Mouse (Mus musculus) liver, postnatal 0 days (tissue): Measurements from ENCODE around the gene Gng12. TPM values are rescaled to one million over a fixed set of nuclear protein-coding genes. Genes with fewer than 3 reads are reported as not detected.

Source experiments
- ATAC-seq: fragments of 200-750 bp; cut with Nextera tagmentation; 2 replicates; pipeline ENCODE4 v1.8.0; 2017; ENCODE audit warnings: mild to moderate bottlenecking, moderate library complexity
- DNase-seq: peaks from one replicate; pipeline ENCODE4 v3.0.0-alpha.2; 2016
- H3K27ac ChIP-seq: fragments of 300-500 bp; sonication (generic); 2 replicates; pipeline ENCODE4 v1.5.1; 2014; ENCODE audit warnings: antibody characterized with exemption, moderate library complexity, mild to moderate bottlenecking, low read depth
- H3K27me3 ChIP-seq: fragments of 300-500 bp; sonication (generic); 2 replicates; pipeline ENCODE4 v1.6.1; 2014; ENCODE audit warnings: low read length, control low read depth, mixed read lengths; ENCODE audit not compliant: insufficient read depth
- H3K36me3 ChIP-seq: fragments of 300-500 bp; sonication (generic); replicated peaks from 2 replicates; pipeline ENCODE4 v1.6.1; 2014; ENCODE audit warnings: mild to moderate bottlenecking, control low read depth, low read length, moderate library complexity, mixed read lengths; ENCODE audit not compliant: insufficient read depth
- H3K4me1 ChIP-seq: fragments of 300-500 bp; sonication (generic); 2 replicates; pipeline ENCODE4 v1.6.1; 2014; ENCODE audit warnings: antibody characterized with exemption, mild to moderate bottlenecking, control low read depth; ENCODE audit not compliant: insufficient read depth
- H3K4me2 ChIP-seq: fragments of 300-500 bp; sonication (generic); 2 replicates; pipeline ENCODE4 v1.6.1; 2014; ENCODE audit warnings: low read depth, mild to moderate bottlenecking, low read length, moderate library complexity, mixed read lengths
- H3K4me3 ChIP-seq: fragments of 300-500 bp; sonication (generic); 2 replicates; pipeline ENCODE4 v1.5.1; 2014; ENCODE audit warnings: low read depth, low read length
- H3K9ac ChIP-seq: fragments of 300-500 bp; sonication (generic); replicated peaks from 2 replicates; pipeline ENCODE4 v1.6.1; 2014; ENCODE audit warnings: mild to moderate bottlenecking, moderate library complexity
- H3K9me3 ChIP-seq: fragments of 300-500 bp; sonication (generic); 2 replicates; pipeline ENCODE4 v1.6.1; 2016; ENCODE audit warnings: mild to moderate bottlenecking, control low read depth, low read length, mixed read lengths
- CTCF ChIP-seq: sonication (generic); IDR thresholded peaks from 2 replicates; pipeline ENCODE4 v1.5.1; 2016; ENCODE audit warnings: antibody characterized with exemption, low read depth
- EP300 ChIP-seq: IDR thresholded peaks from 2 replicates; pipeline ENCODE4 v1.6.1; 2016; ENCODE audit warnings: antibody characterized with exemption, low read depth, mild to moderate bottlenecking
- WGBS: fragments of 180-500 bp; shearing (Covaris S2); extraction: QIAGEN DNeasy Blood & Tissue Kit; methylation state at CpG from one replicate; pipeline ENCODE4 v1.1.7; 2014; ENCODE audit not compliant: insufficient replicate concordance; 5-methylcytosine and 5-hydroxymethylcytosine counted together
- polyA plus RNA-seq: library from polyadenylated mRNA; unstranded; fragments of >200 nt; fragmentation: Nextera tagmentation; extraction: Ambion mirVana; gene quantifications from 2 replicates; pipeline ENCODE4 v1.2.1, GENCODE M21; 2015

Gng12 gene
- polyA plus RNA-seq, 1 experiment from 2014 or later, result 39.4 TPM

DNA sequence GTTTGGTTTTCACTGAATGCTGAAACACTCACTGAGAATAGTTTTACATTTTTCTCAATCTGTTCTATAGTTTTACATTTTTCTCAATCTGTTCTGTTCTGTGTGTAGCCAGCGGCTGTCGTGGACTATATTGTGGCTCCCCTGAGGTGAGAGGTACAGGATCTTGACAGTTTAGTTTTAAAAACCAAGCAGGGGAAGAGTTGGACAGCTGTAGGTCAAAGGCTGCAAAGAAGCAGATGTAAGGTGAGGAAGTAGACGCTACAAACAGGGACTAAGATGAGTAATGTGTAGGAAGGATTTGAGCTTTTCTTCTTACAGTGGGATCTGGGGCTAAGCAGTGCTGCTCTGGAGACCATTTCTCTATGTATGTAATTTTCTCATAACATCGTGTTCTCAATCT is 46.6 kb downstream of the Gng12 start:
- Histone ChIP-seq H3K36me3 (no peaks in the 10 kb centered on the region), H3K27ac (no peak overlapping the region), H3K9ac (no peak overlapping the region), H3K27me3 (no peaks in the 10 kb centered on the region), H3K4me2 (no peak overlapping the region), H3K4me1 (peaks cover 39% of the 10 kb centered on the region), H3K4me3 (no peak overlapping the region), H3K9me3 (no peaks in the 10 kb centered on the region)
- no peak for TF ChIP-seq CTCF
- TF ChIP-seq EP300, result no peak
- WGBS, result 64% methylated on average over 4 of the region's 4 CpGs
- DNase-seq (no peak), ATAC-seq (no peak)

DNA sequence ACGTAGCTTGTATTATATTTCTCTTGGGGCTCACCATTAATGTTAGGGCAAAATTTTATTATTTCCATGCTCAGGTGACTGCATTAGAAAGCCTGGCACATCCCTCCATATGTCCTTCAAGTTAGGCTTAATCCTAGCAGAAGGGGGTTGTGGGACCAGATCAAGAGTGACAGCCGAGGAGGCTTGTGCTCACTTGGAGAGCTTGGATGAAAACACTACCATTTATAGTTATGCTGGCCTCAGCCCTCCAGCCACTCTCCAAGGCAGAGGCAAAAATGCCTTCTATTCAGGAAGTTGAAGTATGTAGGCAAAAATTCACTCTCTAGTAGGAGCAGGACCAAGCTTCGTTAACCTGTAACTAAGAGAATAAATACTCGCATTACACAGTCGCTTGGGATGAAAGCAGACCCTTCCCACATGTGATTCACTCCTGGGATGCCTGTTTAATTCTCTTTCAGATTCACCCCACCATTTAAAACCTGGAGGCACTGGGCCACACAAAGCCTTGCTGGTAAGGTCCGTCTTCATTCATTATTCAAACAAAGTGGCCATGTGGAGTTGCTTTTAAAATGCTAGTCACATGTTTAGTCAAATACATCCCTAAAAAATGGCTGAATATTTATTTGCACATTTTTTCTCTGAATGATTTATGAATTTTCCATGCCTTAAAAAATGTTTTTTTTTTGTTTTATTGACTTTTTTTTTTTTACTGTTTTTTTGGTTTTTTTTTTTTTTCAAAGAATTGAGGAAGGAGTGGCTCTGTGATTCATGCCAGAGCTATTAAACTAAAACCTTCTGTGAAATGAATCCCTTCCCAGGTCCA is 47.4 kb downstream of the Gng12 start:
- no peak overlapping the region for H3K4me3 ChIP-seq
- TF ChIP-seq EP300, result no peak
- TF ChIP-seq CTCF, result no peak
- H3K27ac ChIP-seq, result peak overlapping the region; percentile 61; the same call in 1 of the 2 replicates
- 60% methylated on average over 6 of the region's 6 CpGs for WGBS
- H3K9me3 ChIP-seq, result no peaks in the 10 kb centered on the region
- H3K4me1 ChIP-seq, result peaks cover 47% of the 10 kb centered on the region
- ATAC-seq (no peak), DNase-seq (no peak)
- no peaks in the 10 kb centered on the region for H3K27me3 ChIP-seq
- no peak overlapping the region for H3K9ac ChIP-seq
- no peaks in the 10 kb centered on the region for H3K36me3 ChIP-seq
- no peak overlapping the region for H3K4me2 ChIP-seq

DNA sequence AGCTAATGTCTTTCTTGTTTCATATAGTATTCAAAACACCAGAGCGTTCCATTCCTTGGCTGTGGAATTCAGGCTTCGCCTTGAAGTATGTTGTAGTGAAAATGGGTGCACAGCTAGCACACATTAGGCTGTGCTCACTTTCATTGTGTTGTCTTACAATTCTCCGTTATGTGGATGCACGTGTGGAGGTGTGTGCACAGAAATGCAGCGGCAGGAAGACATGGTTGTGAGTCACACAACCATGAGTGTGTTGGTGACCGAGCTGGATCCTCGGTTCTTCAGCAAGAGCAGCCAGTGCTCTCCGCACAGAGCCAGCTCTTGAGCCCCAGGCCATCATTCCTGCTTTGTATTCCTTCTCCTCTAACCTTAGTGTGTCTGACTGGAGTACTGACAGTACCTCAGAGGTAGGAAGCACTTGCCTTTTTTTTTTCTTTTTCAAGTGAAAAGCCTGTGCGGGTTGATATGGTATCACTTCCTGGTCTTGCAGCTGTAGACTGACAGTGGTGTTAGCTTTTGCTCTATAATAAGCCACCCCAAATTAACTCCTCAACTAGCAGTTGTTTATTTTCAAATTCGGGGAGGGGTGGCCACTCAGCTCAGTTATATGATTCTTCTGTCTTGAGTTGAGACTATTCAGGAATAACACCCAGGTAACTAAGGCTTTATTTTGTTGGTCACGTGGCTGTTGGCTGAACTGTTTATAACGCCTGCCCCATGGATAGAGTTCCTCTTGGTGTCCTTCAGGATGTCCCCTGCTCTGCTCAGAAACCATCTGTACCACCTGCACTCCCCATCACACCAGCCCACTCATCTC is 48.2 kb downstream of the Gng12 start:
- 61% methylated on average over 12 of the region's 12 CpGs for WGBS
- Histone ChIP-seq H3K4me3 (no peak overlapping the region), H3K4me1 (peaks cover 47% of the 10 kb centered on the region), H3K9me3 (no peaks in the 10 kb centered on the region), H3K27me3 (no peaks in the 10 kb centered on the region), H3K4me2 (peak overlapping the region; percentile 22; the same call in 1 of the 2 replicates), H3K9ac (no peak overlapping the region), H3K27ac (peak overlapping the region; percentile 61; the same call in 1 of the 2 replicates), H3K36me3 (no peaks in the 10 kb centered on the region)
- ATAC-seq (peak; percentile 43), DNase-seq (no peak)
- TF ChIP-seq EP300 (no peak), CTCF (no peak)

DNA sequence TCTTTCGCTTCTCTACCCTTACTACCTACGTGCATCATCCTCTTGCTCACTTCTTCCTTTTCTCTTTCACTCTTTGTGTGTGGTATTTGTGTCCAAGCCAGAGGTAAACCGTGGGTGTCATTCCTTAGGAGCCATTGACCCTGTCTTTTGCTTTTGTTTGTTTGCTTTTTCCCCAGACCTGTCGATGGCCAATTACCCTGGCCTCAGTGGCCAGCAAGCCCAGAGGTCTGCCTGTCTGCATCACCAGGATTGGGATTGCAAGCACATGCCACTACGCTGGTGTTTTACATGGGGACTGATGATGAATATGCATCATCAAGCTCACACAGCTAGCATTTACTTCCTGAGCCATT is 48.8 kb downstream of the Gng12 start:
- Histone ChIP-seq H3K4me1 (peaks cover 47% of the 10 kb centered on the region), H3K9me3 (no peaks in the 10 kb centered on the region), H3K4me2 (peak overlapping the region; percentile 22; the same call in 1 of the 2 replicates), H3K27ac (peak overlapping the region; percentile 61; the same call in 1 of the 2 replicates), H3K4me3 (no peak overlapping the region), H3K27me3 (no peaks in the 10 kb centered on the region), H3K36me3 (no peaks in the 10 kb centered on the region), H3K9ac (no peak overlapping the region)
- WGBS, result 41% methylated on average over 5 of the region's 5 CpGs
- no peak for TF ChIP-seq EP300
- TF ChIP-seq CTCF, result no peak
- DNase-seq (no peak), ATAC-seq (peak; percentile 63)

DNA sequence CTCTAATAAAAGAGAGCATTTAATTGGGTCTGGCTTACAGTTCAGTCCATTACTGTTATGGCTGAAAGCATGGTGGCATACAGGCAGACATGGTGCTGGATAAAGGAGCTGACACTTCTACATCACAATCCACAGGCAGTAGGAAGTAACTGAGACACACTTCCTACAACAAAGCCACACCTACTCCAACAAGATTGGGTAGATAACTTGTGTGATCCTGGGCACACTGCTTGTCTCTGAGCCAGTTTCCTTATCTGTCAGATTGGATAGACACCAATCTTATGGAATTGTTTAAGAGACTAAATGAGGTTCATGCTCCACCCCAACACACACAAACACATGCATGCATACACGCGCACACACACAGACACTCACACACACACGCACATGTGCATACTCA is 51.9 kb downstream of the Gng12 start:
- WGBS, result 87% methylated on average over 3 of the region's 3 CpGs
- Histone ChIP-seq H3K27ac (no peak overlapping the region), H3K9ac (no peak overlapping the region), H3K27me3 (no peaks in the 10 kb centered on the region), H3K36me3 (no peaks in the 10 kb centered on the region), H3K4me1 (peaks cover 47% of the 10 kb centered on the region), H3K9me3 (no peaks in the 10 kb centered on the region), H3K4me2 (no peak overlapping the region), H3K4me3 (no peak overlapping the region)
- ATAC-seq (no peak), DNase-seq (no peak)
- TF ChIP-seq CTCF (no peak), EP300 (no peak)

DNA sequence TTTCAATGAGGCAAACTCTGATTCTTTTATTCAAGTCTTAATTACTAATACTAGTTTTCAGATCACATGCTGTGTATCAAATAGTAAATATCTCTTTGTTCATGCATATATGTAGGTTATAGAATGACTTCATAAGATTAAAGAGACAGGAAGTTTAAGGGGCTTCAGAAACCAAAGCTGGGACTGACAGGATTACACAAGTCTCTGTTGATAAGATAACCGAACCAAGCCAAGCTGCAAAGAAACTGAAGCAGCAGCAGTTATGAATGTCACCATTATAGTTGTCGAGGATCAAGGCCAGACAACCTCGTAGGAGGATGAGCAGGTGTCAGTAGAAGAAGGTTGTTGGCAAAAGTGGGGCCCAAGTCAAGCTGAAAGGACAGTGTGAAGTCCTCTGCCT is 52.7 kb downstream of the Gng12 start:
- ATAC-seq, result no peak
- H3K4me1 ChIP-seq, result peaks cover 44% of the 10 kb centered on the region
- no peaks in the 10 kb centered on the region for H3K36me3 ChIP-seq
- no peak overlapping the region for H3K4me3 ChIP-seq
- H3K9me3 ChIP-seq, result no peaks in the 10 kb centered on the region
- no peaks in the 10 kb centered on the region for H3K27me3 ChIP-seq
- H3K9ac ChIP-seq, result no peak overlapping the region
- 18% methylated on average over 3 of the region's 3 CpGs for WGBS
- no peak overlapping the region for H3K4me2 ChIP-seq
- no peak for TF ChIP-seq CTCF
- no peak for TF ChIP-seq EP300
- DNase-seq, result no peak
- no peak overlapping the region for H3K27ac ChIP-seq
